Mouse (Mus musculus): ENCODE measurements around the gene Fam129a.
"Not testable (repeated sequence)": the region's sequence is repeated elsewhere in the genome, so short reads cannot be mapped to it uniquely, and the experiment has no call there.

Fam129a gene

GRCm38 (mm10) chr1:151662958-151663357, 92.0 kb downstream of the Fam129a start:
- DNase-seq (ENCODE audit: low read depth, low spot score): no peak

DNA sequence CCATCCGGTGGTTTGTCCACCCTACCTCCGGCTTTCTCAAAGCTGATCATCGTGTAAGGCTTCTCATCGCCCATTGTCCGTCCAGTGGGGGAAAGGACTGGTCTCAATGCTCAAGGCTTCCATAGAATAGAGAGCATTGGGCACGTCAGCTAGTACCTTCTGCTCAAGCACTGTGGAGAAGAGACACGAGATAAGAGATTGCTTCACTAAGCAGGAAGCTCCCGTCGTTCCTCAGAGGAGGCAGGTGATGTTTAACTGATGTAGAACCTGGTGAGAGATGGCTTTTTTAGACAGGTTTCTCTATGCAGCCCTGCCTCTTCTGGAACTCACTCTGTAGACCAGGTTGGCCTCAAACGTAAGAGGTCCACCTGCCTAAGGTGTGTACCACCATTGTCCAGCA, 93.4 kb downstream of the Fam129a start:
- no peak for DNase-seq (ENCODE audit: low read depth, low spot score)

- DNase-seq (ENCODE audit: low read depth, low spot score): no peak
Observed at GRCm38 (mm10) chr1:151664837-151665431, 93.9 kb downstream of the Fam129a start.

DNA sequence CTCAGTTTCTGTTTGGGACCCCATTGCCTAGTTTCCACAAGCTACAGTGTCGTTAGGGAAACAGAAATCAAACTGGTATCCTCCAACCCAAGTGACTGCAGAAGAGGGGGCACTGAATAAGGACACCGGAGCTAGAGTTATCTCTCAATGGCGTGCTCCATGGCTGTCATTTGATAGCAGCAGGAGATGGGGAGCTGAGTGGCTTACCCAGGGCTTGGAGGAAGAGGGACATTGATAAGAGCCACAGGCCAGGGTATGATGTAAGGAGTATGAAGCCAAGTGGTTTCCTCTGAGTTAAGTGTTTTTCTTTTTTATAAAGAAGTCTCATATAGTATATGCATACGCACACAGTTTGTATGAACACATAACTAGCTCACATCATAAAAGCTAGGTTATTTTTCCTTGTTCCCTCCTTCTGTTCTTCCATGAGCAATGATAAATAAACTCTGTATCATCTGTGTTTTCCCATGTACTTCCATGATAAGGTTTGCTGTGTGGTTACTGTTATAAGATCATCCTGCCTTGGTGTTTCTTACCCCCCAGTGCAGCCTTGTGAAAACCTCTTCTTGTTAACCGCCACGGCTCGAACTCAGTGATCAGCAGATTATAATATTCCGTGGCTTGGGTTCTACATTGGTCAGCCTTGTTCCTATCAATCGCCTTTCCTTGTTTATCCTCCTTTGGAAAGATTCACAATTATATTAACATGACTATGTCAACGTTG, 96.5 kb downstream of the Fam129a start:
- DNase-seq (ENCODE audit: low read depth, low spot score): no peak

GRCm38 (mm10) chr1:151670006-151670591, 99.1 kb downstream of the Fam129a start:
- DNase-seq (ENCODE audit: low read depth, low spot score): no peak

DNA sequence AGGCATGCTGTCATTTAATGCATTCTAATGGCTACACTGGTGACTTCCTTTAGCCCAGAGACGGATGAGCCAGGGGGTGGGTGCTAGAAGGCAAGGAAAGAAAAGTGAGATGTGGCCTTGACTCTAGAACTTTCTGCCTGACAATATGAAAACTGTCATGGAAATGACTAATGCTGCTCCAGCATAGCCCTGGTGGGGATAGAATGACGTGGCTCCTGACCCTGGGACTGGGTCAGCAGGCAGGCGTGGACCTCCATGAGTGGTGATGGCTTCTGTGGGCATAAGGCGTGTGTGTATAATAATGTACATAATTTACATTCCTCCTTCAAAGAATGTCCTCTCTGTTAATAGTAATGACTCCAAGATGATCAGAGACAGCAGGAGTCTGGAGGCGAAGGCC, 104.7 kb downstream of the Fam129a start:
- no peak for DNase-seq (ENCODE audit: low read depth, low spot score)

- no peak for DNase-seq (ENCODE audit: low read depth, low spot score)
Observed at GRCm38 (mm10) chr1:151677185-151677809, 106.3 kb downstream of the Fam129a start.

DNA sequence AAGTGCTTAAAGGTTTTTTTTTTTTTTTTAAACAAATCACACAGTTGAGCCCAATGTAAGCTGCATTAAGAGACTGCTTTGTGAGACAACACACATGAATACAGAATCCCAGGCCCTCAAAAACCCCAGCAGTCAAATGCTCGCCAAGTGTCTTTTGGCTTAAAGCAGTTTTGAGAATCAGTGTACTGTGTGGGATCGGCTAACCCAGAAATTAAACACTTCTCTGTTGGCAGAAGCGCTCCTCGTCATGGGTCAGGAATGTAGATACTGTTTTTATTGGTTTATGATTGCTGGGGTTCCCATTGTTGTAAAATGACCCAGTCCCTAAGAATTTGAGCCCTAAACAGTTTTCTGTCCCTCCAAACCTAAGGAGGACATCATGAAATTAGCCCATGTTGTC, 107.0 kb downstream of the Fam129a start:
- no peak for DNase-seq (ENCODE audit: low read depth, low spot score)

DNA sequence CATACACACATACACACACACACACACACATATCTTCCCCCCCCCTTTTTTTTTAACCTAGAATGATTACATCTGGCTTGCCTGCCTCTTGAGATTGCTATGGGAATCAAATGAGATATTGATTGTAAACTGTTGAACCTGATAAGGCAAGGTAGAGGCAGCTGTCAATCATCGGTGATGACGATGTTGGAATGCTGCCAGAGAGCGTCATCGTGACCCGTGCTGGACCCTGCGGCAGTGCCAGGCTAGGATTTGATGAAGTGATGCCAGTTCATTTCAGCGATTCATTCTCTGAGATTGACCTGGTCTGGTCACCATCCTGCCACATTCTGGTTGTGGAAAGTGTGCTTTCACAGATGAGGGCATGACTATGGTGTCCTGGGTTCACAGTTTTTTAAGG, 108.2 kb downstream of the Fam129a start:
- no peak for DNase-seq (ENCODE audit: low read depth, low spot score)

GRCm38 (mm10) chr1:151679883-151680613, 109.1 kb downstream of the Fam129a start:
- no peak for DNase-seq (ENCODE audit: low read depth, low spot score)

DNA sequence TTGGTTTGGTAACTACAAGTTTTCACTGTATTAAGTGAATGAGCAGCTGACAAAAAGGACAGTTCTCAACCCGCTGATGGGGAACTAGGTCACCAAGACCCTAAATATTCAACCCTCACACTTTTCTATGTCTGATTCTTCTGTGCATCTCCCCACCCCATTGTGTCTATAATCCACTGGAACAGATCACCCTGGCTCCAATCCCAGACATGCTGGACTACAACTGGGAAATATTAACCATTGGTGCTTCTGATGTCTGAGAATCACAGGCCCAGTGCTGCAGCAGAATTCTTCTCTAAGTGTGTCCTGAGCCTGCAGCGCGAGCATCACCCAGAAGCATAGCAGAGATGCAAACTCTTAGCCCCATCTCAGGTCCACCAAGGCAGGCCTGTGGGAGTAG, 110.0 kb downstream of the Fam129a start:
- no peak for DNase-seq (ENCODE audit: low read depth, low spot score)

GRCm38 (mm10) chr1:151682896-151683295, 111.9 kb downstream of the Fam129a start:
- DNase-seq (ENCODE audit: low read depth, low spot score): no peak

DNA sequence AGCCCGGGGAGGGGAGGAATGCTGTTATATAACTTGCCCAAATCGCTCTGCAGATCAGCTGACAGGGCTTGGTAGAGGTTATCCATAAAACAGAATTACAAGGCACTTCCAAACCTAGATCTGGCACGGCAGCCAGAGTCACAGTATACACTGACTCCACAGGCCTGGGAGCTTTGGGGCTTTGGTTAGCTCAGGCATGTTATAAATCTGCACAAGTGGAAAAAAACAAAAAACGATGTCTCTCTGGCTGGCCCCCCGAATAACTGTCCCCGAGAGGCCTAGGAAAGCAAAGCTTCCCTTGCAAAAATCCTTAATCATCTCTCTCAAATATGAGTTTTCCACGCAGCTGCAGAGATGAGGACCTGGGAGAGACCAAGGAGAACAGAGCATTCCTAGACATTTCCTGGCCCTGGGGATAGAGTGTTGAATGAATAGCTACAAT, 113.5 kb downstream of the Fam129a start:
- no peak for DNase-seq (ENCODE audit: low read depth, low spot score)

DNA sequence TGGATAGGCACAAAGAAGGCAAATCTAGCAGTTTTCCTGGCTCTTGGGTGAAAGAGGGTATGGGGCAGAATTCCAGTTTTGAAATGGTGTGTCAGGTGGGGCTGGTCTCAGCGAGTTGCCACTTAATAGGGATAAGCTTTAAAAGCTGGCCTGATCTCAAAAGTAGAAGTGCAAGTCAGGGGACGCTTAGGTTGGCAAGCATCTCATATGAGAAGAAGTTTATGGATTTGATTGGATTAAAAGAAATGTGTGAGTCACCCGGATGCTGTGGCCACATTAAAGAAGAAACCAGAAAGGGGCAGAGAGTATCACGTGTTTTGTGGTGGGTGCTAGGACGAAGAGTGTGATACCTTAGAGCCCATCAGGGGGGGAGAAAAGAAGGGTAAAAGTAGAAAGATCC, 114.0 kb downstream of the Fam129a start:
- DNase-seq (ENCODE audit: low read depth, low spot score): no peak

DNA sequence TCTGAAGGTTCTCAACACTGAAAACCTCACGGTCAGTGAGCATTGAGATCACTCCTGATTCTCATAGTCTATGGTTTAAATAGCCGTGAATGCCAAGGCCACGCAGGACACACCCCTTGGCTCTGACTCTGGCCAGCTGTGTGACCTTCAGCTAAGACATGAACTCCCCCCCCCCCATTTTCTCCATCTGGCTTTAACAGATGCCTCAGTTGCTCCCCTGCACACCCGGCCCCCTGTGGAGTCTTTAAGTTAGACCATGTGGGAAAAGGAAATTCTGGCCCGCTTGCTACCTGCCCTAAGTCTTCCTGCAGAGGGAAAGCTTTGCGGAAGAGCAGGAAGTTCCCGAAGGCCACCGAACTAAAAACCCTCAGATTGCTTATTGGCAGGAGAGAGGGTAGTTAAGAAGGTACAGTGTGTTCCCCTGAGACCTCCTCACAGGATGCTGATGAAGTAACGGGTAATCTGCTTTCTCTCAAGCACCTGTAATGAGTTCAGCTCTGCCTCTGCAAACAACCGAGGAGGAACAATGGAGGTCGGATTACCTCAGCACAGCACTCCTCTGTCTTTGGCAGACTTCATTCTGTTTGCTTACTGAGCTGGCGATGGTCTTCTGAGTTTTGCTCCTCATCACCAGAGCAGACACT, 114.8 kb downstream of the Fam129a start:
- DNase-seq (ENCODE audit: low read depth, low spot score): peak; percentile 43

- no peak for DNase-seq (ENCODE audit: low read depth, low spot score)
Observed at GRCm38 (mm10) chr1:151686696-151687095, 115.7 kb downstream of the Fam129a start.

GRCm38 (mm10) chr1:151689032-151689431, 118.0 kb downstream of the Fam129a start:
- no peak for DNase-seq (ENCODE audit: low read depth, low spot score)

- no peak for DNase-seq (ENCODE audit: low read depth, low spot score)
Observed at GRCm38 (mm10) chr1:151689561-151689960, 118.6 kb downstream of the Fam129a start.

DNA sequence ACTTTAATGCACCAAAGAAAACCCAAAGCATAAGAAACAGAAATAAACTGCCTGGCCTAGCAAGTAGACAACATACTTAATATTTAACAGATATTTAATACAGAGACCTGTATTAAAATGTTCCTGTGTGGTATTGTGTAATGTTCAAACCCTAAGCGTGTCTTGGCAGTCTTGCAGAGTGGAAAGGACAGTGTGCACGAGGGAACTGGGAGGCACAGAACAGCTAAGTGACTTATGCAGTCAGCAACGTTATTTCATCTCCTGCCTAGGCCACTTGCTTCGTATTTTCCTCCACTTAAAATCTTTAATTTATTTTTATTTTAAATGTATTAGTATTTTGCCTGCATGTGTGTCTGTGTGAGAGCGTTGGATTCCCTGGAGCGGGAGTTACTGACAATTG, 119.1 kb downstream of the Fam129a start:
- DNase-seq (ENCODE audit: low read depth, low spot score): no peak

DNA sequence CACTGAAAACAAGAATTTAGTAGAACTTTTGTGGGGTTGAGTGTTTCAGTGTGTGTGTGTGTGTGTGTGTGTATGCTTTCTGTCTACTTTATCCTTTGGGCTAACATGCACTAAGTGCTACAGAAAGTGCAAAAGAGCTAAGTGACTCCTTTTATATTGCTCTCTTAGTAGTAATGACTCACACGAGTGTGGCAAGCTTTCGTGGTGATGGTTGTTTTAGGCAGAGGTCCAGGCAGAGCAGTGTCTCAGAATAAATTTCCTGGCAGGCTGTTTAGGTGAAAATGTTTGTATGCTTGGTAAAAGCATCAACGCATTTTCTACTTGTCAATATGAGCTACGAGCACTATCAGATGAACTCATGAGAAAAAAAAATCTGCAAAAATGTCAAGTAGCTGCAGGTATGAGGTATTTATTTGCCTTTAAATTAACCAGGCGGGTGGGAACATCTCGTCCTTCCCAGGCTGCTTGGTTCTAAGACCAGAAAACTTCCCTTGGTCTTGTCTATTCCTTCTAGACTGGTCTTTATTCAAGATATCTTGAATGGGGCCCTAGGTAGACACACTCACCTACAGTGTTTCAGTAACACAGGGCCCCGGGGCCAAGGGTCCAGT, 119.7 kb downstream of the Fam129a start:
- no peak for DNase-seq (ENCODE audit: low read depth, low spot score)

- DNase-seq (ENCODE audit: low read depth, low spot score): not testable (repeated sequence)
Observed at GRCm38 (mm10) chr1:151692867-151693266, 121.9 kb downstream of the Fam129a start.
